ENCODE assay signal across 30 mouse cellular contexts in the genomic region with DNA sequence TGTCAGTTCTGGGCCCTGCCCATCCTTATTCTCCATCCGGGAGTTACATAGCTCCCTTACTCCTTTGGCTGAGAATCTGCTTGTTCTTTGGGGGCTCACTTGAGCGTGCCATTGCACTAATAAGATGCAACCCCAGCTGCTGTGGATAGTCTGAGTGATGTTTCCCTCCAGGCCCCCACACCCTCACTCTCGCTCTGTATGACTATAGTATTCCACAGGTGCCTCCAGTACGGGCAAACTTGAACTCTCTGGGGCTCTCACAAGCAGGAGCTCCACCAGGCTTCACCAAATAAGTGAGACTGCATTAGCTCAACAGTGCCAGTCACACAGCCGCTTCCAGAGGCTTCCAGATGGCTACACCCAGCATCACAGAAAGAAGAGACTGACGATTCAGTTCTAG.
"Had no signal": no experiment of that assay in that cellular context is flagged by ENCODE, and none has a peak within 500 bp of the region (broad histone marks: within the 10 kb centered on the region; RNA-seq: fewer than 3 reads in every experiment).

No protein-coding gene starts in this region.

- H3K4me1 ChIP-seq: limb, embryonic 10.5 days; limb, embryonic 12.5 days; limb, embryonic 13.5 days; limb, embryonic 15.5 days; liver, embryonic 12.5 days; liver, embryonic 13.5 days; lung, embryonic 15.5 days; midbrain, embryonic 12.5 days; midbrain, embryonic 13.5 days; midbrain, embryonic 15.5 days; neural tube, embryonic 12.5 days had no signal

- H3K27ac ChIP-seq: limb, embryonic 10.5 days; limb, embryonic 12.5 days; limb, embryonic 13.5 days; limb, embryonic 15.5 days; liver, embryonic 12.5 days; liver, embryonic 13.5 days; liver, embryonic 14.5 days; liver, embryonic 15.5 days; lung, embryonic 15.5 days; macrophage; midbrain, embryonic 10.5 days; midbrain, embryonic 12.5 days; midbrain, embryonic 13.5 days; midbrain, embryonic 15.5 days; neural tube, embryonic 12.5 days had no signal

- H3K9ac ChIP-seq: limb, embryonic 12.5 days; limb, embryonic 13.5 days; limb, embryonic 15.5 days; liver, embryonic 12.5 days; liver, embryonic 13.5 days; liver, embryonic 14.5 days; liver, embryonic 15.5 days; liver, postnatal 0 days; lung, embryonic 14.5 days; lung, embryonic 15.5 days; midbrain, embryonic 12.5 days; midbrain, embryonic 13.5 days; midbrain, embryonic 15.5 days; neural tube, embryonic 12.5 days had no signal

- H3K27me3 ChIP-seq: limb, embryonic 12.5 days; limb, embryonic 13.5 days; limb, embryonic 15.5 days; liver, embryonic 12.5 days; liver, embryonic 13.5 days; liver, embryonic 15.5 days; lung, embryonic 15.5 days; midbrain, embryonic 12.5 days; midbrain, embryonic 13.5 days; midbrain, embryonic 15.5 days; neural tube, embryonic 12.5 days had no signal

- H3K9me3 ChIP-seq: limb, embryonic 10.5 days; limb, embryonic 12.5 days; limb, embryonic 13.5 days; limb, embryonic 15.5 days; liver, embryonic 12.5 days; liver, embryonic 13.5 days; liver, embryonic 15.5 days; lung, embryonic 15.5 days; megakaryocyte, embryonic 14.5 days; midbrain, embryonic 10.5 days; midbrain, embryonic 12.5 days; midbrain, embryonic 13.5 days; midbrain, embryonic 15.5 days; neural tube, embryonic 12.5 days had no signal

- H3K4me3 ChIP-seq: limb, embryonic 10.5 days; limb, embryonic 12.5 days; limb, embryonic 13.5 days; limb, embryonic 15.5 days; liver, embryonic 12.5 days; liver, embryonic 13.5 days; liver, embryonic 15.5 days; lung, embryonic 15.5 days; megakaryocyte, embryonic 14.5 days; midbrain, embryonic 10.5 days; midbrain, embryonic 12.5 days; midbrain, embryonic 13.5 days; midbrain, embryonic 15.5 days; myocyte; neural tube, embryonic 12.5 days had no signal

- DNase-seq: left cerebral cortex, postnatal 4 days; liver, embryonic 13.5 days; liver, postnatal 0 days; lung, adult 18-20 months; lung, adult 2 months; lung, embryonic 14.5 days; lung, postnatal 10 days; lung, postnatal 14 days; lung, postnatal 36 days; midbrain, embryonic 14.5 days had no signal

- H3K36me3 ChIP-seq: limb, embryonic 10.5 days; limb, embryonic 12.5 days; limb, embryonic 13.5 days; limb, embryonic 15.5 days; liver, embryonic 12.5 days; liver, embryonic 13.5 days; liver, embryonic 15.5 days; lung, embryonic 15.5 days; midbrain, embryonic 10.5 days; midbrain, embryonic 12.5 days; midbrain, embryonic 13.5 days; midbrain, embryonic 15.5 days; neural tube, embryonic 12.5 days had no signal

- ATAC-seq: liver, embryonic 12.5 days; liver, postnatal 0 days; lung, postnatal 0 days; midbrain, embryonic 13.5 days; midbrain, embryonic 15.5 days; midbrain, embryonic 16.5 days had no signal

- H3K4me2 ChIP-seq: limb, embryonic 12.5 days; limb, embryonic 13.5 days; limb, embryonic 15.5 days; liver, embryonic 11.5 days; liver, embryonic 12.5 days; liver, embryonic 13.5 days; liver, embryonic 15.5 days; lung, embryonic 14.5 days; lung, embryonic 15.5 days; midbrain, embryonic 11.5 days; midbrain, embryonic 12.5 days; midbrain, embryonic 13.5 days; midbrain, embryonic 15.5 days; neural tube, embryonic 12.5 days had no signal
